Mouse (Mus musculus): ENCODE data around the gene Stam. TPM values are rescaled to one million over a fixed set of nuclear protein-coding genes. Genes with fewer than 3 reads are reported as not detected.
"Not testable (repeated sequence)": the region's sequence is repeated elsewhere in the genome, so short reads cannot be mapped to it uniquely, and the experiment has no call there.

Gene Stam
- polyA plus RNA-seq, 1 experiment from 2014 or later, result 50.0 TPM

DNA sequence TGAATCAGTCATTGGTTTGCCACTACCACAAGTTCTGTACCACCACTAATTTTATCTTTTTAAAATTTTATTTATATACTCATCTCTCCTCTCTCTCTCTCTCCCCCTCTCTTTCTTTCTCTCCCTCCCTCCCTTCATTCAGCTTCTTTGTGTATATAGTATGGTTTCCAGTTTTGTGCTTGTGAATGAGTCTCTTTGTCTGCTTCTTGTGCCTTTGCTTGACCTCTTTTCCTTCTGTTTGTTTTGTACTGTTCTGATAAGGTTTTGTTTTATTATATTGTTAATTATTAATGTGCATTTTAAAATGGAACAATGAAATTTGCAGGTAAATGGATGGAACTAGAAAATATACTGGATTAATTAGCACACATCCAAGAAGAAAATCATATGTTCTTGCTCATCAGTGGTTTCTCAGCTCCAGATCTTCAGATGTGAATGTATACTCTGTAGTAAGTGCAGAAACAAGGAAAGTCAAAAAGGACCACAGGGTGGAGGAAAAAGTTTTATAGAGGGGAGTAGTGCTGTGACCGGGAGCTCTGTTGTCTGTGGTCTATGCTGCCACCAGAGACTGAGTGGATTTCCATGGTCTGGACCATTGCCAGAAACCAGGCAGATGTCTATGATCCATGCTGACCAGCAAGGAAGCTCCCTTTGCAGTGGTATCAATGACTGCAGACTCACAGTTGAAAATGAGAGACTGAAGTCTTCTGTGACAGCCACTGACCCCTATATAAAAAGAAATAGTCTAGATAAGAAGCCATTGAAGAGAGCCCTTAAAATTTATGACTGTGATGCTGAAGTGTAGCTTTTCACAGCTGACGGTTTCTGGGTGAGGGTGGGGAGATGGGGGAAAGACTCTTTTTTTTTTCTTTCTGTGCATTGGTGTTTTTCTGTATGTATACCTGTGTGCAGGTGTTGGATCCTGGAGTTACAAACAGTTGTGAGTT is 7.9 kb upstream of the Stam start:
- no peak overlapping the region for H3K9ac ChIP-seq
- H3K4me1 ChIP-seq (replicated peaks), result no peaks in the 10 kb centered on the region
- H3K27ac ChIP-seq, result no peak overlapping the region
- no peak overlapping the region for H3K4me3 ChIP-seq
- ATAC-seq (replicated peaks; ENCODE audit: insufficient number of reproducible peaks, insufficient read depth, low FRiP score, low read depth), result no peak
- WGBS, result 40% methylated on average over 2 of the region's 2 CpGs
- no peaks in the 10 kb centered on the region for H3K9me3 ChIP-seq (replicated peaks)
- H3K4me2 ChIP-seq, result no peak overlapping the region
- no peaks in the 10 kb centered on the region for H3K36me3 ChIP-seq
- H3K27me3 ChIP-seq, result no peaks in the 10 kb centered on the region

DNA sequence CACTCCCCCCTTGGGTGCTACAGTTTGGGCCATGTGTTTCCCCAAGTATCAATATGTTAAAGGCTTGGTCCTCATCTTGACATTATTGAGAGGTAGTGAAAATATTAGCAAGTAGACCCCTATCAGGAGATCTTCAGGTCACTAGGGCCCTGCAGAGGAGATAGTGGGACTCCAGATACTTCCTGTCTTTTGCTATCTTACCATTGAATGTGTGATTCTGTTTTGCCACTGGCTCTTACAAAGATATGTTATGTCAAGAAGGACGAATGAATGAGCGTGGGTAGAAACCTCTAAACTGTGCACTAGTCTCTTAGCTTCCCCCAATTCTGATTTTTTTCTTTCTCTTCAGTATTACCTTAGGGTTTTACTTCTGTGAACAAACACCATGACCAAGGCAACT is 4.9 kb upstream of the Stam start:
- WGBS, result 85% methylated on average over 2 of the region's 2 CpGs
- H3K9me3 ChIP-seq (replicated peaks), result no peaks in the 10 kb centered on the region
- no peak for ATAC-seq (replicated peaks; ENCODE audit: insufficient number of reproducible peaks, insufficient read depth, low FRiP score, low read depth)

DNA sequence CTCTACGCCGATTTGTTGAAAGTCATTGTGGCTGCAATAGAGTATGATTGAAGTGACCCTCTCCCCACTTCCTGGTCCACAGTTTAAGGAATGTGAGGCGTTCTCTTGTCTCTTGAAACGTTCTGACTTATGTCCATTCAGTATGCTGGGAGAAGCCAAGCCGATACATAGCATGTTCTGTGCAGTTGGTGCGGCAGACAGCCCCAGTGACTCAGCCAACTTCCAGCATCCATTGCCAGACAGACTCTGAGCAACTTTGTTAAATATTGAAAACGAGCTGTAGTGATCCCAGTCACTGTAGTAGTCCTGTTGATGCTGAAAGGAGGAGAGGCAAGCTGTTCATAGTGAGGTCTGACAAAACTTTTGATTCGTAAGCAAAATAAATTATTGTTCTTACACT is 3.4 kb upstream of the Stam start:
- Histone ChIP-seq H3K4me3 (no peak overlapping the region), H3K9ac (no peak overlapping the region), H3K27me3 (no peaks in the 10 kb centered on the region), H3K9me3 (replicated peaks) (no peaks in the 10 kb centered on the region), H3K27ac (no peak overlapping the region), H3K4me2 (no peak overlapping the region), H3K4me1 (replicated peaks) (peaks cover 14% of the 10 kb centered on the region), H3K36me3 (no peaks in the 10 kb centered on the region)
- ATAC-seq (replicated peaks; ENCODE audit: insufficient number of reproducible peaks, insufficient read depth, low FRiP score, low read depth), result no peak
- WGBS, result 71% methylated on average over 8 of the region's 8 CpGs

More for the DNA sequence above, 4.9 kb upstream of the Stam start:
- peaks cover 5% of the 10 kb centered on the region for H3K4me1 ChIP-seq (replicated peaks)
- no peaks in the 10 kb centered on the region for H3K36me3 ChIP-seq
- H3K4me3 ChIP-seq, result no peak overlapping the region
- H3K9ac ChIP-seq, result no peak overlapping the region
- no peak overlapping the region for H3K4me2 ChIP-seq
- no peaks in the 10 kb centered on the region for H3K27me3 ChIP-seq
- no peak overlapping the region for H3K27ac ChIP-seq

DNA sequence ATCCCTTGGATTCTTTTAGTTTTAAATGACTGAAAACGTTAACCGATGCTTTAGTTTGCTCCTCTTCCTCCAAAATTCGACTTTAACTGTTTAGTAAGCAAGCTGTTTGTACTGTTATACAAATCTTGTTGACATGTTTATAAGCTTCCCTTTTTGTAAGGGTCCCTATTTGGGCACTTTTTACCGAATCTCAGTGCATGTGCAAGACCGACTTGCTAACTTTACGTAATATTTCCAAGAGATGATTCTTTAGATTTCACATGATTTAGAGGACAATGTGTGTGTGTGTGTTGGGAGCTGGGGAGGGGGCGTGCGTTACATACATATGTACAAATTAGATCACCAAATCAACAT is 913 bp upstream of the Stam start:
- 14% methylated on average over 8 of the region's 8 CpGs for WGBS
- Histone ChIP-seq H3K9ac (peak overlapping the region; percentile 93), H3K36me3 (no peaks in the 10 kb centered on the region), H3K27ac (peak overlapping the region; percentile 91), H3K4me1 (replicated peaks) (peaks cover 23% of the 10 kb centered on the region), H3K27me3 (no peaks in the 10 kb centered on the region), H3K4me2 (peak overlapping the region; percentile 63), H3K4me3 (peak overlapping the region; percentile 98), H3K9me3 (replicated peaks) (no peaks in the 10 kb centered on the region)
- ATAC-seq (replicated peaks; ENCODE audit: insufficient number of reproducible peaks, insufficient read depth, low FRiP score, low read depth), result no peak

DNA sequence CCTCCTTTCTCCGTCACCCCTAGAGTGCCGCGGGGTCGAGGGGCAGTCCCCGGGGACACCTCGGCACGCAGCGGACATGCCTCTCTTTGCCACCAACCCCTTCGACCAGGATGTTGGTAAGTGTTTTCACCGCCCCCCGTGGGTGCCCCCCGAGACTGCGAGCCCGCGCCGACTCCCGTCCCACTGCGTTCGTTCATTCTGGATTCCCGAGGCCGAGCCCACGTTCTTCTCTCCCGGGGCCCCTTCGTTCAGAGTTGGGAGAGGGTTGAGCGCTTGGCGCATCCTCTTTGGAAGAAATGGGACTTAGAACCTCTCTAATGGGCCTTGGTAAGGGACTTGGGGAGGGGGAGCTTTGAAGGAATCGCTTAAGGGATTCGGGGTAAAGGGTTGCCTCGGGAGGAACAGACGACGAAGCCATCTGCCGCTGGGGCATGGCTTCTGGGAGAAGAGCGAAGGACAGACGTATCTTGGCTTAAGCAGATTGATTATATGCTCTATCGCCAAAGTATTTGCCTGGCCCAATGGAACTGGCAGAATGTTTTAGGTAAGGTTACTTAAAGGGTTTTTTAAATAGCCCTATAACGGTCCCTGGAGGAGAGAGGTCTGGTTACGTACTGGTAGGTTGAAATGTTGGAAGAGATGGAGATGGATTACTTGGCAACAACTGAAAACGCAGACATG is 463 bp downstream of the Stam start:
- Histone ChIP-seq H3K4me1 (replicated peaks) (peaks cover 23% of the 10 kb centered on the region), H3K4me3 (peak overlapping the region; percentile 98), H3K27ac (peak overlapping the region; percentile 91), H3K9ac (peak overlapping the region; percentile 93), H3K36me3 (no peaks in the 10 kb centered on the region), H3K9me3 (replicated peaks) (no peaks in the 10 kb centered on the region), H3K4me2 (peak overlapping the region; percentile 63), H3K27me3 (no peaks in the 10 kb centered on the region)
- WGBS, result under 1% methylated on average over 38 of the region's 38 CpGs
- no peak for ATAC-seq (replicated peaks; ENCODE audit: insufficient number of reproducible peaks, insufficient read depth, low FRiP score, low read depth)

DNA sequence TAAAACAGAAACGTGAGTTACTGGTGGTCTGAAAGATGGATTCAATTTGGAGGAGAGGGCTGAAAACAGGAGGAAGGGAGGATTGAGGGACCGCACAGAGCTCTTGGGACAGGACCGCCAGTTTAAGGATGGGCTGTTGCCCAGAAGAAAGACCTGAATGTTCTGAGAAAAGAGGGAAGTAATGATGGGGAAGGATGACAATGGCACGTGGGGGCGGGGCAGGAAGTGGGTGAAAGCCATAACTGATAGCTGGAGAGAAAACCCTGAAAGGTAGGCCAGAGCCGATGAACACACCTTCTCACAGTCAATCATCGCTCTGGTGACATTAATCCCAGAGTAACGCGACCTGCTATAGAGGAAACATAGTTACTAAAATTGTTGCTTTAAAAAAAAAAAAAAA is 4.6 kb downstream of the Stam start:
- 81% methylated on average over 9 of the region's 9 CpGs for WGBS
- not testable (repeated sequence) for ATAC-seq (replicated peaks; ENCODE audit: insufficient number of reproducible peaks, insufficient read depth, low FRiP score, low read depth); H3K9ac ChIP-seq; H3K4me2 ChIP-seq; H3K9me3 ChIP-seq (replicated peaks); H3K4me3 ChIP-seq; H3K27ac ChIP-seq; H3K36me3 ChIP-seq; H3K27me3 ChIP-seq
- peaks cover 18% of the 10 kb centered on the region for H3K4me1 ChIP-seq (replicated peaks)

DNA sequence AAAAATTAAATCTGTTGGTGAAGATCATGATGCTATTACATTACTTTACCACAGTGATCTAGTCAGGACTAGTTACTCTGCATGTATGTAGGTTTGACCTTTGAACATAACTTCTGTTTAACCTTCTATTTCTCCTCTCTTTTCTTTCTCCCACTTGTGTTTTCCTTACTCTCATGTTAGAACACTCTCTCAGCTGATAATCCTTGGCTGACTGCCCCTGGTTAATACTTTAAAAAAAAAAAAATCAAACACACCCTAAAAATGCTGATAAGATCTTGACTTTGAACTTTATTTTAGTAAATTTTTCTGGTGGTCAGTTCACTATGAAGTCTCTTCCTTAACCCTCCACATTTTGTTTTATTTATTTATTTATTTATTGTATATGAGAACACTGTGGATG is 26.6 kb downstream of the Stam start:
- H3K27ac ChIP-seq, result no peak overlapping the region
- H3K4me1 ChIP-seq (replicated peaks), result peaks cover 4% of the 10 kb centered on the region; the same call in 1 of the 2 replicates
- H3K9me3 ChIP-seq (replicated peaks), result no peaks in the 10 kb centered on the region
- no peak overlapping the region for H3K4me2 ChIP-seq
- H3K27me3 ChIP-seq, result no peaks in the 10 kb centered on the region
- no peaks in the 10 kb centered on the region for H3K36me3 ChIP-seq
- no peak overlapping the region for H3K4me3 ChIP-seq
- no peak overlapping the region for H3K9ac ChIP-seq
- no peak for ATAC-seq (replicated peaks; ENCODE audit: insufficient number of reproducible peaks, insufficient read depth, low FRiP score, low read depth)

DNA sequence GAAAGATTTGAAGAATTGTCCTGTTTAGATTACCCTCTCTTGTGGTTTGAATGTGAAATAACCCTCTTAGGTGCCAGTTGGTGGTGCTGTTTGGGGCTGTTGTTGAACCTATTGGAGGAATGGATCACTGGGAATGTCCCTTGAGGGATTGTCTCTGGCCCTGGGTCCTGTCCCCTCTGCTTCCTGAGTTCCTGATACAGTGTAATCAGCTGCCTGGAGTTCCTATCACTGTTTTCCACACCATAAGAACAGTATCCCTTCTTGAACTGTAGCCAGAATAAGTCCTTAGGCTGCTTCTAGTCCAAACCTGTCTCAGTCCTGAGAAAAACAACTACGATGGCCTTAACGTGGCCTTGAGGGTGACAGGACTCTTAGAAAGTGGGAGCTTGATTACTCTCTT is 28.7 kb downstream of the Stam start:
- ATAC-seq (replicated peaks; ENCODE audit: insufficient number of reproducible peaks, insufficient read depth, low FRiP score, low read depth), result no peak
- H3K27ac ChIP-seq, result no peak overlapping the region

DNA sequence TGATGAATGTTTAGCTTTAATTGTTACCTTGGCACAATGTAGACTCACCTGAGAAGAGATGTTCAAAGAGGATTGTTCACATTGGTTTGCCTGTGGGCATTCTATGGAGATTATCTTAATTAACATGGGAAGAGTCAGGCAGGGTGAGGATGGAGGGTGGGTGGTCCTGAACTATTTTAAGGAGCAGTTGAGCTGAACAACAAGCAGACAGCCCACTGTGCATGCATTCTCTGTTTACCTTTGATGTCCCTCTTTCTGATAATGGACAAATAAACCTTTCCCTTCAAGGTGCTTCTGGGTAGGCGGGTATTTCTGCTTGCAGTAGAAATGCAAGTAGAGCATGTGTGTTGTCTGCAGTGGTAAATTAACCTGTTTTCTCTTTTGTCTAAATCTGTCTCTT is 30.0 kb downstream of the Stam start:
- H3K36me3 ChIP-seq, result no peaks in the 10 kb centered on the region
- no peak for ATAC-seq (replicated peaks; ENCODE audit: insufficient number of reproducible peaks, insufficient read depth, low FRiP score, low read depth)
- no peak overlapping the region for H3K27ac ChIP-seq
- no peaks in the 10 kb centered on the region for H3K27me3 ChIP-seq
- H3K4me3 ChIP-seq, result no peak overlapping the region
- H3K4me2 ChIP-seq, result no peak overlapping the region
- no peaks in the 10 kb centered on the region for H3K9me3 ChIP-seq (replicated peaks)
- peaks cover 4% of the 10 kb centered on the region; the same call in 1 of the 2 replicates for H3K4me1 ChIP-seq (replicated peaks)
- no peak overlapping the region for H3K9ac ChIP-seq
- 100% methylated on average over 1 of the region's 1 CpGs for WGBS

More for the DNA sequence above, 28.7 kb downstream of the Stam start:
- Histone ChIP-seq H3K4me3 (no peak overlapping the region), H3K27me3 (no peaks in the 10 kb centered on the region), H3K4me1 (replicated peaks) (peaks cover 4% of the 10 kb centered on the region; the same call in 1 of the 2 replicates), H3K9ac (no peak overlapping the region), H3K4me2 (no peak overlapping the region), H3K36me3 (no peaks in the 10 kb centered on the region), H3K9me3 (replicated peaks) (no peaks in the 10 kb centered on the region)
- 58% methylated on average over 2 of the region's 2 CpGs for WGBS

DNA sequence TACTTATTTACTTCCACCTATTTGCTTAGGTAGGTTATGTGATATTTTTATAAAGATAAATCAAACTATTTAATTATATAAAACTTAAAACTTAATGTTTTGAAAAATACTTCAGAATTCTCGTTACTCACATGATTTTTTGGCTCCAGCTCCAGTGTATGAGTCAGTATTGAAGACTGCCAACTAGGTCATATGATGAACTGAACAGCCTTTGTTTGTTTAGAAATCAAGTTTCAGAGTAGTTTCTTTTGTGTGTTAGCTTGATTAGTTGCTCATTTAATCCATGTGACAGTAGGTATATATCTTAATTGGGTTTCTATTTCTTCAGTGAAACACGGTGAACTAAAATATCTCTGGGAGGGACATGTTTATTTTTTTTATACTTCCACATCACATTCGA is 33.8 kb downstream of the Stam start:
- Histone ChIP-seq H3K9ac (no peak overlapping the region), H3K4me3 (no peak overlapping the region), H3K36me3 (no peaks in the 10 kb centered on the region), H3K4me2 (no peak overlapping the region), H3K27me3 (no peaks in the 10 kb centered on the region), H3K4me1 (replicated peaks) (peaks cover 6% of the 10 kb centered on the region; the same call in 1 of the 2 replicates), H3K9me3 (replicated peaks) (no peaks in the 10 kb centered on the region), H3K27ac (no peak overlapping the region)
- ATAC-seq (replicated peaks; ENCODE audit: insufficient number of reproducible peaks, insufficient read depth, low FRiP score, low read depth), result no peak
- WGBS, result 69% methylated on average over 3 of the region's 3 CpGs

DNA sequence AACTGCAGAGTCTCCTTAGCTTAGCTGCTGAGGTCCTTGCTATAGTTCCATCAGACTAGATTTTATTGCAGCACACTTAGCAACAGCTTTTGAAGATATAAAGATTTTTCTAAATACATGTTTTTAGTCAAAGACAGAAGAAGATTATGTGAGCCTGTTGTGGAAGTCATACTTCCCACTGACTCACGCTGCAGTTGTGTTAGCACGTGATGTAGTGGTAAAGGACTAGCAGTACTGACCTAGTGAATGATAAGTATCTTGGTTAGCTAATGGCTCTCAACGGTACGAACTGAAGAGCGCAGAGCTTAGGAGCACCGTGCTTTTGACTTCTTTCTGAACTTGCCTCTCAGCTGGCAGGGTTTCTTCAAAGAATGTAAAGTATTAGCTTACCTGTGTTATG is 52.5 kb downstream of the Stam start:
- no peak overlapping the region for H3K4me3 ChIP-seq
- no peak overlapping the region for H3K4me2 ChIP-seq
- WGBS, result 84% methylated on average over 6 of the region's 6 CpGs
- no peaks in the 10 kb centered on the region for H3K27me3 ChIP-seq
- H3K36me3 ChIP-seq, result peaks cover 19% of the 10 kb centered on the region; the same call in 1 of the 2 replicates
- H3K9me3 ChIP-seq (replicated peaks), result no peaks in the 10 kb centered on the region
- ATAC-seq (replicated peaks; ENCODE audit: insufficient number of reproducible peaks, insufficient read depth, low FRiP score, low read depth), result no peak
- H3K9ac ChIP-seq, result no peak overlapping the region
- no peaks in the 10 kb centered on the region for H3K4me1 ChIP-seq (replicated peaks)
- no peak overlapping the region for H3K27ac ChIP-seq
